ENCODE assay signal across 8 mouse cellular contexts in genomic region chr1:105092309-105092904, GRCm38 (mm10).
DNase-seq lines count a peak whose midpoint lies in the region; ATAC-seq lines count a peak whose summit lies in the region.

No protein-coding gene starts in this region.

- DNase-seq in testis, postnatal 14 days (ENCODE audit: low spot score) = peak; percentile 5
- DNase-seq in testis, postnatal 10 days (ENCODE audit: low spot score) = no peak
- DNase-seq in cerebellum, postnatal 14 days = peak; percentile 48 to 57
- peak; percentile 52 for DNase-seq in heart, postnatal 4 days
- peak; percentile 27 for DNase-seq in layer of hippocampus, postnatal 10 days (ENCODE audit: low spot score in 2 of 2)
- DNase-seq in retina, embryonic 14.5 days (ENCODE audit: low spot score) = peak; percentile 50
- DNase-seq in thymus, postnatal 10 days (ENCODE audit: low spot score in 2 of 2) = no peak

- no peak for ATAC-seq in megakaryocyte-erythroid progenitor cell, adult 5-6 weeks (replicated peaks; ENCODE audit: low FRiP score, low TSS enrichment, poor library complexity, severe bottlenecking)

Comparison
In these comparisons a context has a peak if more than half of its experiments do, and no peak if none do; other contexts are left out.
1. DNase-seq: peak in testis, postnatal 14 days (single experiment), cerebellum, postnatal 14 days (2 of 2), heart, postnatal 4 days (single experiment), layer of hippocampus, postnatal 10 days (2 of 2) and retina, embryonic 14.5 days (single experiment); none in testis, postnatal 10 days (single experiment) and thymus, postnatal 10 days (0 of 2).